Mouse (Mus musculus): ENCODE results near the gene Apol7b. TPM values are rescaled to one million over a fixed set of nuclear protein-coding genes. Genes with fewer than 3 reads are reported as not detected.
"Not testable (repeated sequence)": the region's sequence is repeated elsewhere in the genome, so short reads cannot be mapped to it uniquely, and the experiment has no call there.

Apol7b gene
- 3.5 TPM in 1 of 2 replicates, not detected in the other for total RNA-seq (2015; ENCODE audit: low replicate concordance)
- not detected in 2 replicates for total RNA-seq (2017; ENCODE audit: low replicate concordance)

- ATAC-seq (replicated peaks; ENCODE audit: low FRiP score, poor library complexity, severe bottlenecking): not testable (repeated sequence)
Measured at GRCm38 (mm10) chr15:77447392-77447791, at the start of gene Apol7b. Apol7b (minus strand) TSS chr15:77447492.

DNA sequence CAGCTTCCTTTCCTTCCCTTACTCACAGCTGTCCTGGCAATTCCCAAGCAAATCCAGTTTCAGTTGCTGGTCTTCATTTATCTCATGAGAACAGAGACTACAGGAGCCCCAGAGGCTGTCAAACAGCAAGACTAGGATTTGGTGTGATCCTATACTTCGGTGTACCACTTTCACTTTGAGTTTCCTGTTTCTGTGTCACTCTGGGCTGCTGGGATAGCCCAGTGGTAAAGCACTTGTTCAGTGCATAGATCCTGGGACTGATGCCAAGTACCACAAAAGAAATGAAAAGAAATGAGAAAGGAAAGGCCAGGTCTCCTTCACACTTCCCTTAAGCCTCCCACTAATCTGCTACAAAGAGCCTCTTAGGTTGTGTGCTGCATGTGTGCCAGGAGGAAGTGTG lies 47.4 kb upstream of the Apol7b start:
- not testable (repeated sequence) for ATAC-seq (replicated peaks; ENCODE audit: low FRiP score, poor library complexity, severe bottlenecking)

GRCm38 (mm10) chr15:77493181-77493580 lies 45.9 kb upstream of the Apol7b start:
- ATAC-seq (replicated peaks; ENCODE audit: low FRiP score, poor library complexity, severe bottlenecking): peak; percentile 67

DNA sequence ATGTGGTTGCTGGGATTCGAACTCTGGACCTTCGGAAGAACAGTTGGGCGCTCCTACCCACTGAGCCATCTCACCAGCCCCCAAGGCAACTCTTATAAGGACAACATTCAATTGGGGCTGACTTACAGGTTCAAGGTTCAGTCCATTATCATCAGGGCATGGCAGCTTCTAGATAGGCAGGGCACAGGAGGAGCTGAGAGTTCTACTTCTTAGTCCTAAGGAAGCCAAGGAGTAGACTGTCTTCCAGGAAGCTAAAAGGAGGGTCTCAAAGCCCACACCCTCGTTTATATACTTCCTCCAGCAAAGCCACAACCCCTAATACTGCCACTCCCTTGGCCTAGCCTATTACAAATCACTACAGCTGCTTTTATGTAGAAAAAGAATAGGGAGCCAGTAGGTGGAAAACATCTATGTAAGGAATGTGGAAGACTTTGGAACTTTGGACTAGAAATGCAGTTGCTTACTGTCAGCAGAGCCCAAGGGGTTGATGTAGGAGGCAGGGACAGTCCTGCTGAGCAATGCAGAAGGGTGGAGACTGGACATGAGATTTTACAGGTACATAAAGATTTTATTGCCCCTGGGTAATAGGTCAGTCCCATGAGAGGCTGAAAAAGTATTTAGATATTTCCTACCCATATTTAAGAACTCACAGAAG lies 35.0 kb upstream of the Apol7b start:
- ATAC-seq (replicated peaks; ENCODE audit: low FRiP score, poor library complexity, severe bottlenecking): no peak

- peak; percentile 86 for ATAC-seq (replicated peaks; ENCODE audit: low FRiP score, poor library complexity, severe bottlenecking)
Measured at GRCm38 (mm10) chr15:77476693-77477092, 29.4 kb upstream of the Apol7b start, which contains the start of gene Apol10a. Apol10a (plus strand) TSS chr15:77477047.

DNA sequence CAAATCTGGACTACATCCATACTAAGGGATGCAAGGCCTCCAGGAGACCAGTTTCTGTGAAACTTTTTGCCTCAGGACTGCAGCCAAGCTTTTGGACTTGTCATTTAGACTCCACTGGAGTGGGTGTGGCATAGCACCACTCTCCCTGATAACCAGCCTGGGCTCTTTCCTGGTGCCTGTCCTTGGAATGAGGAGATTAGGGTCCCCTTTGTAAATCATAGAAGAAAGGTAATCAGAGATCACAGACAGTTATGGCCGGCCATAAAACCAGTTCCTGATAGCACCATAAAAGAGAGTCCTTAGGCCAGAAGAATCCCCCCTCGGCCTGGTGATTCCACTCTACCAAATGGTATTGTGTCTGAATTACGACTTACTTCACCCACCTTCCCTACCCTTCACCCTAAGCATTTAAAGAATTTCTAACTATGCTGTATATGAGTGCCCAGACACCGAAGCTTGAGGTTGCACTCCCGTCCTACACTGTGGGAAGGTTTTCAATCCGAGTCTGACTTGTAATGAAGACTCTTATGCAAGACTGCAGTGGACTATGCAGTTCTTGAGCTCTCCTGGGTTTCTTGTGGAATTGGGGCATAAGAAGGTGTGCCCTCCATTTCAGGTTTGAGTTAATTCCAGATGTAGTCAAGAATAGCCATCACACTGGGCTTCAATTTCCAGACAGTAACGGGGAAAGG lies 27.6 kb upstream of the Apol7b start:
- ATAC-seq (replicated peaks; ENCODE audit: low FRiP score, poor library complexity, severe bottlenecking): not testable (repeated sequence)

GRCm38 (mm10) chr15:77449927-77450326 lies 2.6 kb upstream of the Apol7b start:
- ATAC-seq (replicated peaks; ENCODE audit: low FRiP score, poor library complexity, severe bottlenecking): not testable (repeated sequence)

DNA sequence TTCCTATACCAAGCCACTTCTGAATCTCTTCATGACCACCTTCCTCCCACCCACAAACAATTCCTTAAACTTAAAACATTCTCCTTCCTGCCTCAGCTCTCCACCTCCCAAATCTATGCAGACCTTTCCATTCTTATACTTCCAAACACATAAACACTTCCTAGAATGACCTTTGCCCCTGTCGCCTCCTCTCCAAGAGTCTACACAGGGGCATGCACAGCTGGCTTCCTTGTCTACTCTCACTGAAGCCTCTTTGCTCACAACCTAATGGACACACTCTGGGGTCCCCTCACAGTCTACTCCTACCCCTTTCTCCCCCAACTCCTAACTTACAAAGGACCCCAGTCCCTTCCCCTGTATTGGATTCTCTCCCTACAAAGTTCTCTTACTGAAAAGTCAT lies 1.6 kb downstream of the Apol7b start:
- not testable (repeated sequence) for ATAC-seq (replicated peaks; ENCODE audit: low FRiP score, poor library complexity, severe bottlenecking)

DNA sequence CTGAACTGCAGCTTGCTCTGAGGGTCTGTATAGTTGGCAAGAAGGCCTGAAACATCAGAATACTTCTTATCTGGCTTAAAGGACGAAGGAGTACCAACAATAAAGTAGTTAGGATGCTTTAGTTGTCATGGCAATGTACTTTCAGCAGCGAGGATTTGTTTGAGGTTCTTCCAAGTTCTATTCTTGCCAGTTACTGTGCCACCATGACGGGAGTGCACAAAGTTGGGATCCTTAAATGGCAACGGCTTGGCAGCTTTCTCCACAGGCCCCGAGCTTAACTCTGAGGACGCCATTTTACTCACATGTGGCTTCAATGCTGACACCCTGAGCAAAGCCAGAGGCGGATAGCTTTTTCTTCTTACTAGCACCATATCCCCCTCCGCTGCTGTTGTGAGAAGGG lies 2.5 kb downstream of the Apol7b start:
- ATAC-seq (replicated peaks; ENCODE audit: low FRiP score, poor library complexity, severe bottlenecking): not testable (repeated sequence)

DNA sequence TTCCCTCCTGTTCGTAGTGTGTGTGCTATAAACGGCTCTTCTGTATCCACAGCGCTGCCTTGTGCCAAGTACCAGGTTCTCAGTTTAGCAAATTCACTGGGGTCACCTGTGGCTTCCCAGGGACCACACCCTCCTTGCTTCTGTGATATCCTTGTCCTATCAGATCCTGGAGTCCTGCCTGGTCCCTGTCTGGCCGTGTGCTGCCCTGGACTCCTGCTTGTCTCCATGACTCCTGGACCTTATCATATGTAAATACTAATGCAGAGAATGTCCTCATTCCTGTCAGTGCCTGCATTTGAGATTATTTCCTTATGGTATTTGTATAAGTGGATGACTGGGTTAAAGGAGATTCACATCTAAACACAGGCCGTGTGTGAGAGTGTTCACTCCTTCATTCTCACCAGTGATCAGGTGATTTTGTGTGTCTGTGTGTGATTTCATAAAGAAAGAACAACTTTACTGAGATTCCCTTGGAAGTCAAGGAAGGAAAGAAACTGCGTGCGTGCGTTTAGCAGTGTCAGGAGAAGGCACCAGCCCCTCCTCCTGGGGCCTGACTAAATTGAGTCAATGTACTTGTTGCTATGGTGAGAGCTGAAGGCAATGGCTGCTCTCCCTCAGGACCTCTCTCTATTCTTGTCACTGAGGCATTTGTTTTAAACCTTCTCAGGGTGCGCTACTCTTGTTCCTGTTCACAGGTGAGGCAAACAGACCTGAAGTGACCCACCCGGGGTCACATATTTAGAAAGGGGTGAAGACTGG lies 18.4 kb downstream of the Apol7b start:
- ATAC-seq (replicated peaks; ENCODE audit: low FRiP score, poor library complexity, severe bottlenecking): not testable (repeated sequence)

DNA sequence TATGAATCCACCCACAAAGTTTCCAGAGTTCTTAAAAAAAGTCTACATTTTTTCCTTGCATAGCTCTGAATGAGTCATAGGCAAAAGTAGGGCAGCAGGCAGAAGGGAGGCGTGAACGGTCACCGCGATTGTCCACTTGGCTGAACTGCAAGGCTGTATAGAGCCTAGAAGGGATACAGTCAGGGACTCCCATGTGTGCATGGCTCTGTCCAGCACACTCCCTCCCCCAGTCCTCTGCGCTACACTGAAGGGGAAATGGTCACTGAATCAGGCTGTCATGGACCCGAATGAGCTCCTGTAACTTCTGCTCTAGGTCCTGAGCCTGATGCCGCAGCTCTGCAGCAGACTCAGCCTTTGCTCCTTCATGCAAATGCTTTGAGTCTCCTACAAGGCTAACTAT lies 24.4 kb downstream of the Apol7b start:
- ATAC-seq (replicated peaks; ENCODE audit: low FRiP score, poor library complexity, severe bottlenecking): not testable (repeated sequence)

GRCm38 (mm10) chr15:77419657-77420056 lies 27.6 kb downstream of the Apol7b start:
- not testable (repeated sequence) for ATAC-seq (replicated peaks; ENCODE audit: low FRiP score, poor library complexity, severe bottlenecking)

DNA sequence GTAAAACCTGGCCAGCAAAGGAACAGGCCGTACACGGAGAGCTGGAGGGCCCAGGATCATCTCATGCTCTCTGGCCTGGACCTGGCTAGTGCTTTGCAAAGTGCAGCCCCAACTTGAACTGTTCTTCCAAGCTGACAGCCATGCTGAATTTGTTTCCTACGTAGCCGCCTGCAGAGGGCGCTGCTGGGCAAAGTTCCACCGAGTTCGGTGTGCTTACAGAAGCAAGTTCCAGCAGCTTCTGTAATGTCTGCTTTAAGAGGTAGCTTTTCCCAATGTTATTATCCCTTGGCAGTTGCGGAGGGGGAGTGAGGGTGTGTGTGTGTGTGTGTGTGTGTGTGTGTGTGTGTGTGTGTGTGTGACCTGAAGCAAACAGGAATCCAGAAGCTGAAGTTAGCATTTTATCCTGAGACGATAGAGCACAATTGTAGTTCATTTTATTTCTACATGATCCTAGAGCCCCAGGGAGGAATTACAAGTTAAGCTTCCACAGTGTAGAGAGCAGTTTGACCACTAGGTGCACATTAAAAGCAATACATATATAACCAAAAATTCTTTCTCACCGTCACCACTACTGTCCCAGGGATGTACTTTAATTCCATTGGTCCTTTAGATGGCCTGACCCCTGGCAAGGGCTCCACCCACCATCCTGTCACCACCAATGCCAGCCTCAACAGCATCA lies 30.5 kb downstream of the Apol7b start:
- peak; percentile 73 for ATAC-seq (replicated peaks; ENCODE audit: low FRiP score, poor library complexity, severe bottlenecking)

DNA sequence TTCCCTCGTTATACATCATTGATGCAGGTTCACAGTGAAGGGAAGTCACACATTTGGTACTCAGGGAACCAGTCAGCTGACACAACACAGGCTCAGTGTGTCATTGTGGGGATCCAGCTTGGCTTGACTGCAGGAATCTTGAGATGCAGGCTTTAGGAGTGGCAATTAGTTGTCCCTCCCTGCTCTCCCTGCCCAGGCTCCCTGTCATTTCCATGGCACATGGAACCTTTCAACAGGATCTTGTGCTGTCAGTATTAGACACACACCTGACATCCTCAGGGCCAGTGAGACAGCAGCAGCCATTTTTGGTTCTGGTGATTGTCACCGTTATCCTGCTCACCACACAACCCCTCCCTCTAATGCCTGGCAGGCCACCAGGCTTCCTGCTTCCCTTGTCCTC lies 31.6 kb downstream of the Apol7b start:
- not testable (repeated sequence) for ATAC-seq (replicated peaks; ENCODE audit: low FRiP score, poor library complexity, severe bottlenecking)

DNA sequence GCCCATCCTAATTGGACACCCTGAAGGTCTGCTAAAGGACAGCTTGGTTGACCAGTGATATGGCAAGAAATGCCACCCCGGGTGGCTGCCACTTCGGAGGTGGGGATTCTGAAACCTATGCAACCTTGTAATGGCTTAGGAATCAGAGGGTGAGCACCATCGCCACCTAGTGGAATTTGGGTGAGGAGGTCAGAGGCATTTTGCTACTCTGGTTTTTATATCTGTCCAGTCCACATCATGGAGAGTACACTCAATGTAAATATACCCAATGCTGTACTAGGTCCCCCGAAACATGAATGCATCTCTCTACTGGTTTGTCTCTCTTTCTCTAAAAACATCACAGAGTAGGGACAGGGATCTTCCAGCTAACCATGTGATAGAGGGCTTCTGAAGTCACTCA lies 34.6 kb downstream of the Apol7b start:
- ATAC-seq (replicated peaks; ENCODE audit: low FRiP score, poor library complexity, severe bottlenecking): not testable (repeated sequence)

DNA sequence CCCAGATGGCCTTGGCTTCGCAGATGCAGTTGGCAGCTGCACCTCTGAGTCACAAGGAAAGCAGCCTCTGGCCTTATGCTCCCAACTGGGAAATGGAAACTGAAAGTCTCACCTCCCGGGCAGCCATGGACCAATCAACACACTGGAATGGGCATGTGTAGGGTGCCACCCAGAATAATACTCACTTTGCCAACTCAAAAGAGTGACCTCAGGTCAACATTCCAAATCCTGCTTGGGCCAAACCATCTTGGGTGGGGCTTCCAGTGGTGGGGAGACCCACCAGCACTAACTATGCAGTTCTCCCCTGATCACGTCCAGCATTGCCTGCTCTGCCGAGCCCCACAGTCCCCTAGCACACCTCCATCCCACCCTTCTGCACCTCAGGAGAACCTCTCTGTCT lies 36.3 kb downstream of the Apol7b start, which contains the start of gene Apol9a:
Apol9a (minus strand) TSS at position 101 of the 400 bp plus-strand sequence.
- ATAC-seq (replicated peaks; ENCODE audit: low FRiP score, poor library complexity, severe bottlenecking): 0 out of 2 replicates have a peak, but pooled peaks have one; percentile 6

DNA sequence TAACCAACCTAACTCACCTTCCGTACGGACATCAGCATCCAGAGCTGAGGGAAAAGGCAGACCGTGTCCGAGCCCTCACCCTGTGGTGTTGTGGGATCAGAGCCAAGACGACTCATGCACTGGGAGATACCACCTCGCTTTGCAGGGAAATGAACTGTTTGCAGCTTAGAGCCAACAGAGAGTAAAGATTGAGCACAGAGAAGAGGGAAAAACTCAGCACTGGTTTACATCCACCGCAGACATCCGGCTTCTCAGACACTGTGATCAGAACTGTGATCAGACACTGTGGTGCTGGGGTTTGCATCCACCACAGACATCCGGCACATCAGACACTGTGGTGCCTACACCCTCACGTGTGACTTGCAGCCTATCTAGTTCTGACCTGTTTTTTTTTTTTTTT lies 40.9 kb downstream of the Apol7b start:
- not testable (repeated sequence) for ATAC-seq (replicated peaks; ENCODE audit: low FRiP score, poor library complexity, severe bottlenecking)

DNA sequence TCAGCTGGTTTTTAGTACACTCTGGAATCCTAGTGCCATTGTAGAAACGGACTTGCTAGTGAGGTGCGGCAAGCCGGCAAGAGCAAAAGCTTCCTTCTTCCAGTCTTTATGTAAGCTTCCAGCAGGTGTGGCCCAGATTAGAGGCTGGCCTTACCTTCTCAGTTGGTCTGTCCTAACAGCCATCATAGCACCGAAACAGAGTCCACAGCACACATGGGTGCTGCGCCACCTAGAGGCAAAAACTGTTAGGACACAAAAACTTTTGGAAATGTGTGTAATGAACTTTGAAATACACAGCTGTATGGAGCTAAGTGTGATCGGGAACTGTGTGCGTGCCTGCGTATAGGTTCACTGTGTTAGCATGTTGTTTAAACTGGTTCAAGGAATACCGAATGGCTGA lies 48.3 kb downstream of the Apol7b start, which contains the start of gene Apol7a:
Apol7a (minus strand) TSS at position 84 of the 400 bp plus-strand sequence.
- 0 out of 2 replicates have a peak, but pooled peaks have one; percentile 43 for ATAC-seq (replicated peaks; ENCODE audit: low FRiP score, poor library complexity, severe bottlenecking)

DNA sequence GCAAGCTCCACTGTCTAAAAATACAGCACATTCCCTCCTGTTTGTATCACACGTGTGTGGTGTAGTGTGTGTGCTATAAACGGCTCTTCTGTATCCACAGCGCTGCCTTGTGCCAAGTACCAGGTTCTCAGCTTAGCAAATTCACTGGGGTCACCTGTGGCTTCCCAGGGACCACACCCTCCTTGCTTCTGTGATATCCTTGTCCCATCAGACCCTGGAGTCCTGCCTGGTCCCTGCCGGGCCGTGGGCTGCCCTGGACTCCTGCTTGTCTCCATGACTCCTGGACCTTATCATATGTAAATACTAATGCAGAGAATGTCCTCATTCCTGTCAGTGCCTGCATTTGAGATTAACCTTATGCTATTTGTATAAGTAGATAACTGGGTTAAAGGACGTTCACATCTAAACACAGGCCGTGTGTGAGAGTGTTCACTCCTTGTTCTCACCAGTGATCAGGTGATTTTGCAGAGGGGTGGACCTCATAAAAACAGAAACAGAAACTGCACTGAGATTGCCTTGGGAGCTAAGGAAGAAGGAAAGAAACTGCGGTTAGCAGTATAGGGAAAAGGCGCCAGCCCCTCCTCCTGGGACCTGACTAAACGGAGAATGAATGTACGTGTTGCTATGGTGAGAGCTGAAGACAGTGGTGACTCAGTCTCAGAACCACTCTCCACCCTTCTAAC lies 49.7 kb downstream of the Apol7b start:
- not testable (repeated sequence) for ATAC-seq (replicated peaks; ENCODE audit: low FRiP score, poor library complexity, severe bottlenecking)
